Mouse (Mus musculus) left cerebral cortex, adult 8-10 months (tissue): ENCODE measurements around the gene Prdm2. TPM values are rescaled to one million over a fixed set of nuclear protein-coding genes. Genes with fewer than 3 reads are reported as not detected.
A peak's percentile ranks its signal among the peaks of the same experiment; 100 is the strongest.

Experiments
- DNase-seq, 2 experiments: peaks; one replicate each; pipeline ENCODE4 v3.0.0; 2022; ENCODE audit warnings: low spot score in 2 of 2
- total RNA-seq, 4 experiments: library from RNA; stranded (reverse); gene quantifications; 2 replicates each; pipeline ENCODE4 v1.2.4; 2022

Prdm2 gene
- total RNA-seq, 4 experiments from 2014 or later = 35.9 to 40.1 (median 39.0) TPM

DNA sequence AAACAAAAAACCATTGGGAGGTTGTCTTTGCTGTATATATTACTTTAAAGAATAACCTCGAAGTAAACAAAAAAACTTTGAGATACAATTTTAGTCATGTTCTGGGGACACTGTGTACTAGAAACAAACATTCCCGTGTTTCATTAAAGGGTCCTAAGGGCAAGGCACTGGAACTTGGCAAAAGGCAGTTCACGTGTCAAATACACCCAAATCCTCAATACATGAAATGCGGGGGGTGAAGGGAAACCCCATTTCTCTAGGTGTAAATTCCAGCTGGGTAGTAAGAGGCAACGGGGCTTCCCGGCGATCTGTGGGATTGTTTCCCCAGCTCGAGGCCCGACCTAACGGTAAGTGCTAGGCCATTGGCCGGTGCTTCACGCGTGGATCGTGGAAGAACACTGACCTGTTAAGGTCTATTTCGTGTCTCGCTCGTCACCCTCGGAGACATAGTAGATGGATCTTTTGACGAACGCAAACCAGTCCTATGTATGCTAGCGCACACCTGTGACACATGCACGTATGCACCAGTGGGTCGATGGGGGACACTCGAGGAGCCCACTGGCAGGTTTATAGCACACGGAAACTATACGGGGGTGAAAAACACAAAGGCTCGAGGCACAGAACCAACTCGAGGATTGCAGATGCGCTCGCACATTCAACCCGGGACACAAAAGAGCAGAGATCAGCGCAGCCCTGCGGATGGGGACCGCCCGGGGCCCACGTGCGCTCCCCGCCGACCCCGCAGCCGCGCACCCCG, 1.0 kb downstream of the Prdm2 start:
- peak; percentile 23 to 42 for DNase-seq

DNA sequence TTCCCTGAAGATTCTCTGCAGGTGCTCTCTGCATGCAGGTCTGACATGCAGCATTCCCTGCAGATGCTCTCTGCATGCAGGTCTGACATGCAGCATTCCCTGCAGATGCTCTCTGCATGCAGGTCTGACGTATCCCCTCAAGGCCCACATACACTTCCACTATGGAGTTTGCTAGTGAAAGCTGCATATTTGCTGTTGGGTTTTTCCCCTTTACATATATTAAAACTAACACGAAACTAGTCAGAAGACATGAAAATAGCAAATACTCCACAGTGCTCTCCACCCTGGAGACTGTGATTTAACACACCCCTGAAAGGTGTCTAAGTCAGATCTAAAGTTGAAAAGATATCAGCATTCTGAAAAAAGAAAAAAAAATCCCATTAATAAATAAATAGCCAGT, 2.8 kb downstream of the Prdm2 start:
- no peak for DNase-seq

DNA sequence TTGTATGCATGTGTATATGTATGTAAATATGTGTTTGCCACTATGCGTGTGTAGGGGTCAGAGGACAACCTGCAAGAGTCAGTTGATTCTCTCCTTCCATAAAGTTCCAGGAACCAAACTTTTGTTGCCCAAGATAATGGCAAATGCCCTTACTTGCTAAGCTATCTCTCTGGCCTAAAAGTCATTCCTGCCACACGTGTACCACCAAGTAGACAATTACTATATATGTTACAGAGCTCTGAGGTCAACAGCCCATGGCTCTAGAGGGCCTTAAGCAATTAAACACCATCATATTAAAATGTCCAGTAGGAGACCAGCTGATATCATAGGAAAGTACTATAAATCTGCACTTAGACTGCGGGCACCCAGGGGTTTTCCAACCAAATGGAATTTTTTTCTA, 10.1 kb downstream of the Prdm2 start:
- no peak for DNase-seq

DNA sequence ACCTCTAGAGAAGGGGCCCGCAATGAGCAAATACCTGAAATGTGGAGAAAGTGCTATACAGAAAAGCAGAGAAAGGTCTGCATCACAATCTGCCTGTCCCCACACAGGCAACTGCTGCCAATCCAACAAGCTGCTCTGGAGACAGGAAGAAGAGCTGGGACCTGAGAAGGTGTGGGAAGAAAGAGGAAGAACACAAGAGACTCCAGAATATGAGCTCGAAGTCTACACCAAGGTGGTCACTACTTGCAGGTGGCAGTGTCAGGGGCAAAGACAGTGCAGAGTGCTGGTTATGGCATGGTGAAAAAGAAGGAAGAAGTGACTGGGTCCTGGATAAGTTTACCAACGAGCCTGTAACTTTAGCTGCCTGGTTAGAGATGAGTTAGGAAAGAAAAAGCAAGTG, 14.4 kb downstream of the Prdm2 start:
- no peak for DNase-seq

DNA sequence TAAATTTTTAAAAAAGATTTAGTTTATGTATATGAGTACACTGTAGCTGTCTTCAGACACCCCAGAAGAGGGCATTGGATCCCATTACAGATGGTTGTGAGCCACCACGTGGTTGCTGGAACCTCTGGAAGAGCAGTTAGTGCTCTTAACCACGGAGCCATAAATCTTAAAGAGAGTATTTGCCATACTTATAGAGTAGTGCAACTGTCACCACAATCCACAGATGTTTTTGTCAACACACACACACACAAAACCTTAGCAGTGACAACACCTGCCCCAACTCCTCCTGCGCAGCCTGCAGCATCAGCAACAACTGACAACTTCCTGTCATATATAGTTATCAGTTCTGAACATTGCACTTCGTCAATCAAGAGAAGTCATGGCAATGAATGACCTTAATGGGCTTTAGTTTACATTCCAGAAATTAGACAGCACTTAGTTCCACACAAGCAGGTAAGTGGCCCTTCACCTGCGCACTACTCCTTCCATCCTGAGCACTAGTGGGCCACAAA, 14.9 kb downstream of the Prdm2 start:
- no peak for DNase-seq

DNA sequence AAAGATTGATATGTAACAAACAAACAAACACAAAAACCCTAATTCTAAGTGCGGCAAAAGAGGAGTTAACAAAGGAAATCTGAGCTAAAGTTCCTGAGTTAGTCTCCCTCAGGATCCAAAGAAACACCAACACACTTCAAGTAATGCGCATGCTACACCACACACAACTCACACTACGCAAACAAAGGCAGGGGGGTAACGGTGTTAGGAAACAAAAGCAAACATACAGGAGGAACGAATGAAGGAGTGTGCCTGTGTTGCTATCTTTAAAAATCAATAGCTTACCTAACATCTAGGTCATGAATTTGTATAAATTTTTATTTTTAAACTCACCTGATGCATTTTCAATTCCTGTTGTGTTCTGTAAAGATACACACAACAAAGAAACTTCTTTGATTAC, 18.5 kb downstream of the Prdm2 start:
- no peak for DNase-seq

DNA sequence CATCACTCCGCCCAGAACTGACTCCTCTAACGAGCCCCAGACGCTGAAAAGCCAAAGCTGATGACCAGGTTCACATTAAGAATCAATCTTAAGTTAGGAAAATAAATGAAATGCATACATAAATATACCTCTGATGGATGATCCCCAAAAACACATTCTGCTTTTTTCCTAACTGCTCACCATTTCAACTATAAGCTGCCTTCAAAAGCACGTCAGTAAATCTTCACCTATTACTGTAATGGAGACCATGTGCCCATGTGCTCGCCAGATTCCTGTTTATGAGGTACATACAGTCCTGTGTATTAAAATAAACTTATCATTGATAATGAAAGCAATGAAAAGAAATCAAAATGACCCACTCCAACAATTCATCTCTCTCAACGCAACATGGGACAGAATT, 19.6 kb downstream of the Prdm2 start:
- DNase-seq = no peak

DNA sequence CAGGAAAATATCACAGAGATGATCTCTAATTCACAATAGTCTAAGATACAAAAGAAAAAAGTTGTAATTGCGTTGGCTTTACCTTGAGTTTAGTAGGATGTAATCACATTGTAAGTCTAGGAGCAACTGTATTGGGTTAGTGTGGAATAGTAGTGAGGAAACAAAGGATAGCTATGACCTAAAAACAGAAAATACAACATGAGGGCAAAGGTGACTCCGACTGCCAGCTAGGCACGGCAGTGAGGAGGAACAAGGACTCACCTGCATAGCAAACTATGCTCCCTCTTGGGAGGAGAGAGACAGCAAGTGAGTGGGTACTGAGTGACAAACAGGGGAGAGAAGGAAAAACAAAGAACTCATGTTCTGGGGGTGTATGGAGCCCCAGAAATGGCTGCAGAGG, 21.0 kb downstream of the Prdm2 start:
- no peak for DNase-seq

DNA sequence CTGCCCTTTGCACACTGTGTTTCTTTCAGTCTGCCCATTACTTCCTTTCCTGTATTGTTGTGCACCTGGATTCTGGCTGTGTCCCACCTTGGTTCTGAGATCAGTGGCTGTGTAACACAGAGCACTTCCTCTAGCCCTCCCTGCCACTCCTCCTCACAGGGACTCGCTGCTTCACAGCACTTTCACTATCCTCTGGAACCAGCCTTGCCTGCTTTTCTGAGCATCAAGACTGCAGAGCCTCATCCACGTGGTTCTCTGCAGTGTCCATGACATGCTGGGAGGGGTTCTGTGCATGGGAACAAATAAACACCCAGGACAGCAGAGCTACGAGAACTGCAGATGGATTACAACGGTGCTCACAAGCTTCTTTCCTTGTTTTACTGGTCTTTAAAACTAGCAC, 22.1 kb downstream of the Prdm2 start:
- DNase-seq = no peak

DNA sequence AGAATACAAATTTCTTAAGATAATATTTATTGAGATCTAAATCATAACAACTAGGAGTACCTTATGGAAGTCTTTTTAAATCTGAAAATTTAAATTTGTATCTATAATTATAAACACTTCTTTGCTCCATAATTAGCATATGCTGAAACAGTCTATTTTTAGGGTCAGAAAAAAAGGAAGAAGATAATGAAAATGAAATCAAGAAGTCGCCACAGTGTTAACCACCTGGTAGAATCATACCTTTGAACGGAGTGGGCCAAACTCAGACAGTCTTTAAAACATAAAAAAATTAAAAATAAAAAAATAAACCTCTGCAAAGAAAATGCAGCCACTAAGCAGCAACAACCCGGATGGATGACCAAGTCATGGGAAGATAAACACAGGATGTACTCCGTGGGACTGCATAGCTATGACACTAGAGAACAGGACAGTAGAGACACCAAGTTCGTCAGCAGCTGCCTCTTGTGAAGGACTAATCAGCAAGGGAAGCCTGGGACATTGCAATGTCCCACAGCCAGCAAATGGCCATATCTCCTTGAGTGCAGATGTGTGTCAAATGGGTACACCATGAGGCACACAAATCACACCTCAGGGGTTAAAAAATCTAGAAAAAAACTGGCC, 24.1 kb downstream of the Prdm2 start:
- DNase-seq = no peak

DNA sequence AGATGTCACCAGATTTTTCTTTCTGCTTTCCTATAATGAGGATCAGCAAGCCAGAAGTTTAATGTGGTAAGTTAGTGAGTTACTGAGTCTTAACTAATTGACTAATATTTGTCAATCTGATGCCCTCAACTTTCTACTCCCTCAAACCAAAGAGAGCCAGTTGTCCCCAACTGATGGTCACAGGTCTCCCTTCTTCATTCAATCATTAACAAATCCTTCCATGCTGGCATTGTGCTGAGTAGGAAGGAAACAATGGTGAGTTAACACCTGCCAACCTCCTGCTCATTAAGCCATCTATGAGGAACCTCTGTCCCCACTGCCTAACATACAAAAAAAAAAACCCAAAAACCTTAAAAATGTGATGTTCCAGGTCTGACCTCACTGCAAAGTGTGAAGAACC, 26.7 kb downstream of the Prdm2 start:
- no peak for DNase-seq

DNA sequence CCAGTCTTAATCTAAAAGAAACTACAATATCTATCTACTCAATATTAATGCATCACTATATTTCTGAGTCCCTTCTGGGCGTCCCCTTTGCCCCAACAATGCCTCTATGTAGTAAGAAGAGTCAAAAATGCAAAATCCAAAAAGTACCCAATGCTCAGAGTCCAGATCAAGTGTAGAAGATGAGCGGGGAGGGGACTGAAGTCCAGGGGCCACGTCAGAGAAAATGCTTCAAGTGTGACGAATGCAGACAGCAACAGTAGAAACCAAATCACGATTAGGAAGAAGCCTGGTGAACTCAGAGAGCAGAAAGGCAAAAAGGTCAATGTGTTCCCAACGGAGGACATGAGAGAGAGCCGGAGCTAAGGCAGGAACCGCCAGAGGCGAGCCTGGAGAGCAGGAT, 27.3 kb downstream of the Prdm2 start:
- DNase-seq = no peak

DNA sequence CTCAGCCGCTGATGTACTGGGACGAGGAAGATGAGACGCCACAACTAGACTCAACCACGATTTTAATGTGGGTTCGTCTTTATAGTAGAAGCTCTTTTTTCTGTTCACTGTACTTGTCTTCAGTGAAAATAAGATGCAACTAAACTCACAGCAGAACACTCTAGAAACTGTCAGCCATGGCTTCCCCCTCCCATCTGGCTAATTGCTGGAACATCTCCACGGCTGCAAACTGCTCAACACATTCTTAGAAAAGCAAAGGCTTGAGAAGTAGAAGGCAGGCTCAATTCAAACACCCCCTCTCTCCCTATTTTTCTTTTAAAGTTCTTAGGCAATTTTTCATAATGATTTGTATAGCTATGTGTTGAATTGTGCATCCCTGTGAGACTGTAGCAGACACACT, 29.7 kb downstream of the Prdm2 start:
- DNase-seq = peak in 1 of 2 experiments; percentile 72

DNA sequence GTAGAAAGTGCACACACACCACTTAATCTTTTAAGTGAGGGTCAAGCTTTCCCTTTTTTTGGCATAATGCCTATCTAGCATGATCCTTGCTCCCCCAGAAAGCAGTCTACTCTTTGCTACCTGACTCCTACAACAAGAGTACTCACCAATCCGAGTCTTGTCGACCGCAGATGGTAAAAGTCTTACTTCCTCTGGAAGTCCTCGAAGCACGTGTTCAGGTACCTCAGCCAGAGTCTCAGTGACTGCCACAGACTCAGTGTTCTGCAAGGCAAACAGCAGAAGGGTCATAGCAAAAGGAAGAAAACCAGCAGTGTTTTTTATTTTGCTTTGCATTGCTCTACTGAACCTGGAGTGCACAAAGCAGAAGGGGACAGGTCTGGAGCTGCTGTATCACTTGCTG, 32.1 kb downstream of the Prdm2 start:
- DNase-seq = no peak

DNA sequence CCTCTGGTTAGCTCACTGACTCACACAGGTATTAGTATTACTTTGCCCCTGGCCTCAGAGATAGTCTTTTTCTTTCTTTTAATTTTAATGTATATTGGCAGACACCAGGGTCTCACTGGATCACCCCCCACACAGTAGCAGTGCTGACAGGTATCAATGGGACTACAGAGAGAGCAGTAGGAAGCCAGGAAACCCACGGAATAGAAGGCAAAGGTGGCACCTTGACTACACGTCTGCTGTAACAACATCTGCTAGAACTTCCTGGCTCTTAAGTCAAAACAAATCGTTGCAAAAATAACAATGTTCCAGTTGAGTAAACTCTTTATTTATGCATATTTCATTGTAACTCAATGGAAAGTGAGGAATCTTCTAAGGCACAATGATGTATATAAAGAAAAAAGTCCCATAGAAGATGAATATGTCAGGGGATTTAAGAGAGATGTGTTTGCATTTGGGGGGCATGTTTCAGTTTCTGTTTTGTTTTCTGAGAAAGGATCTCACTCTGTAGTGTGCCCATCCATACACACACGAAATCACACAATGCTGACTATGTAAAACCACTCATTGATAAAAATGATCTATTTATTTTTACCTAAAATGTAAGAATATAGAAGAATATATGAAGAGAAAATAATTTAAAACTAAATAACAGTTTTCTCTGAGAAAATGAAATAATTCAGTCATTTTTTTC, 41.0 kb downstream of the Prdm2 start:
- DNase-seq = no peak

DNA sequence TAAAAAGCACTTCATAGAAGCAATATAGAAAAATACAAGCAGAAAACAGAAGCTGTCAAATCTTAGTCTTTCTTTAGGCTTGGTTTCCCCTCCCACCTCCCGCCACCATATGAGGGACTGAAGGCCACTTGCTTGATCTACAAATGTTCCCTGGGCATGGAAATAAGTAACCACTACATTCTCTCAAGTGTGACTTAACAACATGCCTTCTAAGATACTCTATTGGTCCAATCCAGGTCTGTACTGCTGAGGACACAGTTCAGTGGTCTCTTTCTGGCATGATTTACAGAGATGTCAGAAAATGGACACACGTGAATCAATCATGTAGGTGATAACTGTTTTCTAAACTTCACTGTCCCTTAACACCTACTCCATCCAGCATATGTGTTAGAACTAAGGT, 42.5 kb downstream of the Prdm2 start:
- DNase-seq = no peak

DNA sequence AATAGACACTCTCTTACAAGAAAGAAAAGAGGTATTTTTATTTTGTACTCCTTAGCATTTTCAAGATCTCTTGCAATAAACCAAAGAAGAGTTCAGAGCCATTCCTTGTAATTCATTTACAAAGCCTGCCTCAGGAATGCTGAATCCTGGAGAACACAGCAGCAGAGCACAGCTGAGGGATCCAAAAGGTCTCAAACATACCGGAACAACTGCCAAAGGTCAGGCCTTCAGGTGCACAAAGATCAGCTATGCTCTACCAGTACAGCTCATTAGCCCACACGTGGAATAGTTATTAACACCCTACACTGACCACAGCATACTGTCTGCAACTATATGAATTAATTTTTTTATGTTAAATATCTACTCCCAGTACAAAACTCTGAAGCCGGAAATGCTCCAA, 44.7 kb downstream of the Prdm2 start:
- DNase-seq = no peak

DNA sequence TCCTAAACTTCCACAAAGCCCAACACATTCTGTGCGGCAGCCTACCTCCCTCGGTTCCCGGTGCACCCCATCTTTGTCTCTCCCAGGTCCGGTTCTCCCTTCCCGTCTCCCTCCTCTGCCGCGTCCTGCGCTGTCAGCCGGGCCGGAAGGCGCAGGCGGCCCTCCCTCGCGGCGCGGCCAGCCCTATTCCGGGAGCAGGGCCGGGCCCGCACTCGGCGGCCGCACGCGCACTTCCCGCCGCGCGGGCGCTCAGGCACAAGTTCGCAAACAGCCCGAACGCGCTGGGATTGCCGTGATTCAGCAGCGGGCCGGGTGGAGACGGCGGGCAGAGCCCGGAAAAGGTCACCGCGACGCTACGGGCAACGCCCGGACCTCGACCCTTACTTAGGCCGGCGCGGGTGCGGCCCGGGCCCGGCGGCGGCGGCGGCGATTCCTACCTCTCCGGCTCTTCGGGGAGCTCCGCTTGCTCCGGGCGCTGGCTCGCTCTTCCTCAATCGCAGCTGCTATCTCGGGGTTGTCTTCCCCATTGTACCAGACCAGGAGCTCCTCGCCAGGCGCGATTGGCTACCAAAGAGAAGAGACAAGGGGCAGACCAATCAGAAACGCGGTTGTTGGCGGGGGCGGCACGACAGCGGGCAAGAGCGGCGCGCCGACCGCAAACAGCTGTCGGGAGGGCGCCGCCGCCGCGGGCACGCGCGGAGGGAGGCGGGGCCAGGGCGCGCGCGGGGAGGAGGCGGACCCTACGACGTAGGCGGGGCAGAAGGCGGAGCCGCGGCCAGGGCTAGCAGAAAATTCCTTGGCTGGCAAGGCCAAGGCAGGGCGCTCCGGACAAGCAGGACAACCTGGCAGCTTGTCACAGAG, 50.9 kb downstream of the Prdm2 start:
- DNase-seq = peak; percentile 98 to 99

DNA sequence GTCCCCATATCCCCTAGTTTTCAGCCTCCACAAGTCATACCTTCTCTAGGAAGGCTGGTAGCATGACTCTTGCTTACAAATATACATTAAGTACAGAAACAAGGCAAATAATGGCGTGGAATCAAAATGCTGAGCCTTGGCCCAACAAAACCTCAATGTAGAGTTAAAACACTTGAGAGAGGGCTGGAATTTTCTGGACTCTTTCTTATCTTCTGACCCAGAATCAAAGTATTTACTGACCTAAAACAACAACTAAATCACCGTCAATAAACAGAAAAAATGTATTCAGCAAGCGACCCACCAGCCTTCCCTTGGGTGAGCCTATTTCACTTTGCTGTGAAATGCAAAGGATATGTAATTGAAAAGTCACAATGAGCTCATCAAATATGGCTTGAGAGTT, 52.0 kb downstream of the Prdm2 start:
- DNase-seq = no peak

DNA sequence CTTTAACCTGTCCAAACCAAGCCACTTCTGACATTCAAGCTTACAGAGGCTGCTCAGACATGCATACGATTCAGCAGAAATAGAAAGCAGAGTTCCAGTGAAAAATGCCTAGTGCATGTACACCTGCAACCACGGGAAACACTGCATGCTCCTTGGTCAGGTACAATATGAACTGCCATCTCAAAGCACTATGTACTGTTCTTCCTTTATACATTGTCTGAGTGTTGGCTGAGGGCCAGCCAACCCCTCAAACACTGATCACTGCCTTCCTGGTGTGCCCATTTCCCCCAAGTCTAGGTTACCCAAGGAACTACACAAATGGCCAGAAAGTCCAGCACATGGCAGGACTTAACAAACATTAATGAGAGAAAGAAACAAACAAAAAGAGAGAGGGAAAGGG, 53.5 kb downstream of the Prdm2 start:
- no peak for DNase-seq

DNA sequence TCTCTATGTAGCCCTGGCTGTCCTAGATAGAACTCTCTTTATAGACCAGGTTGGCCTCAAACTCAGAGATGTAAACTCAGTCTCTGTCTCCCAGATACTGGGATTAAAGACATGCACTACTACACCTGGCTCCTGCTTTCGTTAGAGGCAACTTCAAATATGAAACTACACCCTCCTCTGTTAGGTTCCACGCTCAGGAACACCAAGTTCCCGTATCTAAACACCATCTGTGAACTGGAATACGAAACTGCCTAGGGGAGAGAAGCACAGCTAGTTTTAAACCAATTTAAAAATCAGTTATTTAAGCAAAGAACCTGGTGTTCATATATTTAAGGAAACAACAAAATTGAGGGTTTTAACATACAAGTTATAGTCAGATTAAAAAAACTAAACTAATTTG, 56.9 kb downstream of the Prdm2 start:
- no peak for DNase-seq

DNA sequence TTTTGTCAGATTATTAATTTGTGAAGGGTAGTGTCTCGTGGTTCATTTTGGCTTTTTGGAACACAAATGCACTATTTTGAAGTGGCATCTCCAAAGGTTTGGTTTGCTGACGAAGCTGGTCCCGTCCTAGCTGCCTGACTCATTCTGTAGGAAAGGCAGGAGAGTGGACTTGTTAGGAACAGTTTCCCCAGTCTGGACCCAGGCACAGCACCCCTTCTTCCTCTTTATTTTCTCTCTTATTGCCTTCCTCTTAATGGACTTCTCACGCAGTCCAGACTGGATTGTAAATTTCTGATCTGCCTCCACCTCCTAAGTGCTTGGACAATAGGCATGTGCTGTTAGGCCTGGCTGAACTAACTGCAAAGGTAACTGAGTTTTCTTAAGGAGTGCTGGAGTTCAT, 57.8 kb downstream of the Prdm2 start:
- no peak for DNase-seq
